Mouse (Mus musculus) neural tube, embryonic 15.5 days (tissue): ENCODE results near the gene Olfr963. TPM values are rescaled to one million over a fixed set of nuclear protein-coding genes. Genes with fewer than 3 reads are reported as not detected.

Experiments used
- ATAC-seq: fragments of 200-750 bp; cut with Nextera tagmentation; 2 replicates; pipeline ENCODE4 v1.8.0; 2017; ENCODE audit warnings: mild to moderate bottlenecking, moderate TSS enrichment, moderate library complexity; ENCODE audit not compliant: low FRiP score
- H3K27ac ChIP-seq: fragments of 300-500 bp; sonication (generic); replicated peaks from 2 replicates; pipeline ENCODE4 v1.5.1; 2015; ENCODE audit warnings: mild to moderate bottlenecking, inconsistent platforms
- H3K27me3 ChIP-seq: fragments of 300-500 bp; sonication (generic); replicated peaks from 2 replicates; pipeline ENCODE4 v1.6.1; 2015; ENCODE audit warnings: inconsistent platforms
- H3K36me3 ChIP-seq: fragments of 300-500 bp; sonication (generic); 2 replicates; pipeline ENCODE4 v1.6.1; 2015; ENCODE audit warnings: inconsistent platforms
- H3K4me1 ChIP-seq: fragments of 300-500 bp; sonication (generic); 2 replicates; pipeline ENCODE4 v1.6.1; 2015; ENCODE audit warnings: inconsistent platforms
- H3K4me2 ChIP-seq: fragments of 300-500 bp; sonication (generic); 2 replicates; pipeline ENCODE4 v1.6.1; 2015; ENCODE audit warnings: inconsistent platforms, mild to moderate bottlenecking, moderate library complexity
- H3K4me3 ChIP-seq: fragments of 300-500 bp; sonication (generic); replicated peaks from 2 replicates; pipeline ENCODE4 v1.5.1; 2015; ENCODE audit warnings: mild to moderate bottlenecking, inconsistent platforms
- H3K9ac ChIP-seq: fragments of 300-500 bp; sonication (generic); replicated peaks from 2 replicates; pipeline ENCODE4 v1.6.1; 2015; ENCODE audit warnings: mild to moderate bottlenecking, inconsistent platforms
- H3K9me3 ChIP-seq: fragments of 300-500 bp; sonication (generic); replicated peaks from 2 replicates; pipeline ENCODE4 v1.6.1; 2016; ENCODE audit warnings: inconsistent platforms
- WGBS: fragments of 180-500 bp; shearing (Covaris S2); methylation state at CpG from one replicate; pipeline ENCODE4 v1.1.7; 2015; ENCODE audit warnings: mixed read lengths; 5-methylcytosine and 5-hydroxymethylcytosine counted together
- polyA plus RNA-seq: library from polyadenylated mRNA; unstranded; fragments of >200 nt; fragmentation: Nextera tagmentation; extraction: Ambion mirVana; gene quantifications from 2 replicates; pipeline ENCODE4 v1.2.1, GENCODE M21; 2015

The Olfr963 gene
- not detected in 2 replicates for polyA plus RNA-seq

- ATAC-seq = no peak
- Histone ChIP-seq H3K36me3 (no peaks in the 10 kb centered on the region), H3K27me3 (no peaks in the 10 kb centered on the region), H3K27ac (no peak within 1 kb of the TSS), H3K4me1 (no peaks in the 10 kb centered on the region), H3K9me3 (no peaks in the 10 kb centered on the region), H3K4me3 (no peak within 1 kb of the TSS), H3K4me2 (no peak within 1 kb of the TSS), H3K9ac (no peak within 1 kb of the TSS)
- 95% methylated on average over 1 of the region's 1 CpGs for WGBS
These were observed at the start of gene Olfr963 for GRCm38 (mm10) chr9:39666905-39667304. Olfr963 (plus strand) TSS chr9:39667205.

GRCm38 (mm10) chr9:39621073-39621472 is 45.9 kb upstream of the Olfr963 start, which contains the start of gene Olfr960:
Olfr960 (plus strand) TSS chr9:39621373.
- Histone ChIP-seq H3K27ac (no peak within 1 kb of the TSS), H3K4me1 (no peaks in the 10 kb centered on the region), H3K4me3 (no peak within 1 kb of the TSS), H3K9me3 (no peaks in the 10 kb centered on the region; the same call in 1 of the 2 replicates), H3K4me2 (no peak within 1 kb of the TSS), H3K9ac (no peak within 1 kb of the TSS), H3K36me3 (no peaks in the 10 kb centered on the region), H3K27me3 (no peaks in the 10 kb centered on the region)
- ATAC-seq = no peak
- 82% methylated on average over 1 of the region's 1 CpGs for WGBS

GRCm38 (mm10) chr9:39623783-39624182 is 43.2 kb upstream of the Olfr963 start:
- Histone ChIP-seq H3K27me3 (no peaks in the 10 kb centered on the region), H3K4me3 (no peak overlapping the region), H3K4me2 (no peak overlapping the region), H3K9ac (no peak overlapping the region), H3K27ac (no peak overlapping the region), H3K4me1 (no peaks in the 10 kb centered on the region), H3K9me3 (no peaks in the 10 kb centered on the region; the same call in 1 of the 2 replicates), H3K36me3 (no peaks in the 10 kb centered on the region)
- WGBS = 92% methylated on average over 3 of the region's 3 CpGs
- ATAC-seq = no peak

- ATAC-seq = no peak
- Histone ChIP-seq H3K36me3 (no peaks in the 10 kb centered on the region), H3K9ac (no peak overlapping the region), H3K4me3 (no peak overlapping the region), H3K9me3 (no peaks in the 10 kb centered on the region), H3K4me2 (no peak overlapping the region), H3K27me3 (no peaks in the 10 kb centered on the region), H3K4me1 (no peaks in the 10 kb centered on the region), H3K27ac (no peak overlapping the region)
- WGBS = 52% methylated on average over 2 of the region's 2 CpGs
These were observed 42.3 kb upstream of the Olfr963 start for GRCm38 (mm10) chr9:39624711-39625110.

- ATAC-seq = no peak
- Histone ChIP-seq H3K4me2 (no peak overlapping the region), H3K9me3 (no peaks in the 10 kb centered on the region), H3K36me3 (no peaks in the 10 kb centered on the region), H3K27ac (no peak overlapping the region), H3K4me1 (peaks cover under 1% of the 10 kb centered on the region; the same call in 1 of the 2 replicates), H3K9ac (no peak overlapping the region), H3K27me3 (no peaks in the 10 kb centered on the region), H3K4me3 (no peak overlapping the region)
- 94% methylated on average over 2 of the region's 2 CpGs for WGBS
These were observed 37.9 kb upstream of the Olfr963 start for GRCm38 (mm10) chr9:39629069-39629468.

GRCm38 (mm10) chr9:39633913-39634594 is 33.0 kb upstream of the Olfr963 start:
- Histone ChIP-seq H3K27me3 (no peaks in the 10 kb centered on the region), H3K4me3 (no peak overlapping the region), H3K36me3 (no peaks in the 10 kb centered on the region), H3K27ac (peak overlapping the region; percentile 68; the same call in 1 of the 2 replicates), H3K9ac (no peak overlapping the region), H3K4me1 (peaks cover 3% of the 10 kb centered on the region), H3K4me2 (0 out of 2 replicates have a peak overlapping the region, but pooled peaks have one; percentile 15), H3K9me3 (no peaks in the 10 kb centered on the region)
- ATAC-seq = peak; percentile 87
- 12% methylated on average over 4 of the region's 4 CpGs for whole genome bisulfite sequencing

GRCm38 (mm10) chr9:39644785-39645184 is 22.2 kb upstream of the Olfr963 start, which contains the start of gene Olfr961:
Olfr961 (plus strand) TSS chr9:39645085.
- Histone ChIP-seq H3K4me2 (no peak within 1 kb of the TSS), H3K4me3 (no peak within 1 kb of the TSS)
- no peak for ATAC-seq

GRCm38 (mm10) chr9:39647382-39647781 is 19.6 kb upstream of the Olfr963 start:
- H3K27ac ChIP-seq = no peak overlapping the region
- no peak overlapping the region for H3K9ac ChIP-seq
- H3K4me1 ChIP-seq = no peaks in the 10 kb centered on the region
- no peak overlapping the region for H3K4me2 ChIP-seq
- H3K27me3 ChIP-seq = no peaks in the 10 kb centered on the region
- ATAC-seq = no peak
- WGBS = 92% methylated on average over 4 of the region's 4 CpGs
- no peaks in the 10 kb centered on the region for H3K36me3 ChIP-seq
- no peaks in the 10 kb centered on the region for H3K9me3 ChIP-seq
- no peak overlapping the region for H3K4me3 ChIP-seq

More at GRCm38 (mm10) chr9:39644785-39645184, 22.2 kb upstream of the Olfr963 start, which contains the start of gene Olfr961:
- Histone ChIP-seq H3K4me1 (no peaks in the 10 kb centered on the region), H3K27me3 (no peaks in the 10 kb centered on the region), H3K27ac (no peak within 1 kb of the TSS), H3K36me3 (no peaks in the 10 kb centered on the region), H3K9ac (no peak within 1 kb of the TSS), H3K9me3 (no peaks in the 10 kb centered on the region)

GRCm38 (mm10) chr9:39654756-39655396 is 12.1 kb upstream of the Olfr963 start:
- Histone ChIP-seq H3K36me3 (no peaks in the 10 kb centered on the region), H3K9ac (no peak overlapping the region), H3K4me1 (no peaks in the 10 kb centered on the region), H3K9me3 (no peaks in the 10 kb centered on the region), H3K4me3 (no peak overlapping the region), H3K4me2 (no peak overlapping the region), H3K27me3 (no peaks in the 10 kb centered on the region), H3K27ac (no peak overlapping the region)
- ATAC-seq = no peak; the same call in 1 of the 2 replicates
- WGBS = 63% methylated on average over 6 of the region's 6 CpGs

GRCm38 (mm10) chr9:39669723-39670122 is 2.7 kb downstream of the Olfr963 start:
- no peak overlapping the region for H3K4me2 ChIP-seq
- no peak for ATAC-seq
- H3K4me3 ChIP-seq = no peak overlapping the region
- 86% methylated on average over 2 of the region's 2 CpGs for WGBS
- H3K36me3 ChIP-seq = no peaks in the 10 kb centered on the region
- no peak overlapping the region for H3K9ac ChIP-seq
- no peaks in the 10 kb centered on the region for H3K9me3 ChIP-seq
- no peaks in the 10 kb centered on the region for H3K27me3 ChIP-seq
- no peak overlapping the region for H3K27ac ChIP-seq
- no peaks in the 10 kb centered on the region for H3K4me1 ChIP-seq

- no peak for ATAC-seq
- no peaks in the 10 kb centered on the region for H3K4me1 ChIP-seq
- H3K27me3 ChIP-seq = no peaks in the 10 kb centered on the region
- H3K4me3 ChIP-seq = no peak overlapping the region
- H3K9me3 ChIP-seq = no peaks in the 10 kb centered on the region
- WGBS = 90% methylated on average over 2 of the region's 2 CpGs
- H3K27ac ChIP-seq = no peak overlapping the region
- no peaks in the 10 kb centered on the region for H3K36me3 ChIP-seq
- no peak overlapping the region for H3K9ac ChIP-seq
- no peak overlapping the region for H3K4me2 ChIP-seq
These were observed 7.8 kb downstream of the Olfr963 start for GRCm38 (mm10) chr9:39674820-39675219.

- H3K4me2 ChIP-seq = no peak overlapping the region
- ATAC-seq = no peak
- no peak overlapping the region for H3K27ac ChIP-seq
- no peaks in the 10 kb centered on the region for H3K9me3 ChIP-seq
- H3K27me3 ChIP-seq = no peaks in the 10 kb centered on the region
- no peak overlapping the region for H3K9ac ChIP-seq
- no peak overlapping the region for H3K4me3 ChIP-seq
- no peaks in the 10 kb centered on the region for H3K4me1 ChIP-seq
- WGBS = 95% methylated on average over 2 of the region's 2 CpGs
- H3K36me3 ChIP-seq = no peaks in the 10 kb centered on the region
These were observed 11.6 kb downstream of the Olfr963 start for GRCm38 (mm10) chr9:39678557-39678956.
